Mouse (Mus musculus) forebrain, embryonic 16.5 days (tissue): ENCODE measurements around the gene Rnh1. TPM values are rescaled to one million over a fixed set of nuclear protein-coding genes. Genes with fewer than 3 reads are reported as not detected.
A peak's percentile ranks its signal among the peaks of the same experiment; 100 is the strongest.

Source experiments
- ATAC-seq: fragments of 200-750 bp; cut with Nextera tagmentation; 2 replicates; pipeline ENCODE4 v1.8.0; 2017; ENCODE audit warnings: mild to moderate bottlenecking, moderate library complexity
- H3K27ac ChIP-seq: fragments of 300-500 bp; sonication (generic); 2 replicates; pipeline ENCODE4 v1.5.1; 2014; ENCODE audit warnings: low read length, control low read depth
- H3K27me3 ChIP-seq: fragments of 300-500 bp; sonication (generic); replicated peaks from 2 replicates; pipeline ENCODE4 v1.6.1; 2014; ENCODE audit warnings: low read length; ENCODE audit not compliant: control insufficient read depth, insufficient read depth
- H3K36me3 ChIP-seq: fragments of 300-500 bp; sonication (generic); 2 replicates; pipeline ENCODE4 v1.6.1; 2014; ENCODE audit not compliant: control insufficient read depth, insufficient read depth
- H3K4me1 ChIP-seq: fragments of 300-500 bp; sonication (generic); replicated peaks from 2 replicates; pipeline ENCODE4 v1.6.1; 2014; ENCODE audit warnings: low read length; ENCODE audit not compliant: control insufficient read depth, insufficient read depth
- H3K4me2 ChIP-seq: fragments of 300-500 bp; sonication (generic); 2 replicates; pipeline ENCODE4 v1.6.1; 2014; ENCODE audit warnings: mild to moderate bottlenecking, low read length, control low read depth
- H3K4me3 ChIP-seq: fragments of 300-500 bp; sonication (generic); replicated peaks from 2 replicates; pipeline ENCODE4 v1.5.1; 2014; ENCODE audit warnings: mild to moderate bottlenecking, low read length, control low read depth
- H3K9ac ChIP-seq: fragments of 300-500 bp; sonication (generic); replicated peaks from 2 replicates; pipeline ENCODE4 v1.6.1; 2014; ENCODE audit warnings: low read depth, low read length, control low read depth
- H3K9me3 ChIP-seq: fragments of 300-500 bp; sonication (generic); 2 replicates; pipeline ENCODE4 v1.6.1; 2016; ENCODE audit warnings: low read length; ENCODE audit not compliant: control insufficient read depth
- WGBS: fragments of 180-500 bp; shearing (Covaris S2); extraction: QIAGEN DNeasy Blood & Tissue Kit; methylation state at CpG from one replicate; pipeline ENCODE4 v1.1.7; 2014; 5-methylcytosine and 5-hydroxymethylcytosine counted together
- polyA plus RNA-seq: library from polyadenylated mRNA; unstranded; fragments of >200 nt; fragmentation: Nextera tagmentation; extraction: Ambion mirVana; gene quantifications from 2 replicates; pipeline ENCODE4 v1.2.1, GENCODE M21; 2015

Rnh1 gene
- polyA plus RNA-seq, 1 experiment from 2014 or later: 41.0 TPM

DNA sequence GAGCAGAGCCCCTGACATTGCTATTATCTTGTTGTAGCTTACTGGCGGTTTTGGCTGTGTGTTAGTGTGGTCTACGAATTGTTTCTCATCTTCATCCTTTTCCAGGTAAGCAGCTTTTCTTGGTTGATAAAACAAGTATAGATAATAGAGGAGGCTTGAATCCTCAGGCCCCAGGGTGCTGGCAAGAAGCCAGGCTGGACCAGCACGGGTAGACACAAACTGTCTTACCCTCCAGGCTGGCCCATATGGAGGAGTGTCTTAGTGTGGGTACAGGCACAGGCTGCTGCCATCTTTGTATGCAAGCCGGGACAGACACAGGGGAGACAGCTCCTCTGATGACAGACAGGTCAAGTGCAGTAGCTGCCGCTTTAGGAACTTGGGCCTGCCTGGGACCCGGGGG is 25.6 kb downstream of the Rnh1 start:
- ATAC-seq: no peak

DNA sequence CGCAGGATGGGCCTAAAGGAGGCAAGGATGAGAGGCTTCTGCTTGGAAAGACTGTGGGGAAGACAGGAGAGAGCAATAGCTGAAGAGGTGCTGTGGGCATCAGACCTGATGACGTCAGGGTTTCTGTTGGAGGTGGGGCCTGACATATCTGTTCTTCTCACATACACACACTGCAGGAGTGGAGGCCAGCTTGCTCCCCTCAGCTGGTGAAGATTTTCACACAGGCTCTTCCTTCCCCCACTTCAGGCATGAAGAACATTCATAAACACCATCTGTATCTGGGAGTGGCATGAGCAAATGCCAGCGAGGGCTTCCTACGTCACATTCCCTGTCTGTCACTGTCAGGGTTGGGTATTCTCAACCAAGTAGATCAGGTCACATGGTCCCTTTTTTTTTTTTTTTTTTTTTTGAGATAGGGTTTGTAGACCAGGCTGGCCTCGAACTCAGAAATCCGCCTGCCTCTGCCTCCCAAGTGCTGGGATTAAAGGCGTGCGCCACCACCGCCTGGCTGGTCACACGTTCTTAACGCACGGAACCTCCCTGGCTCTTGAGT is 26.5 kb downstream of the Rnh1 start:
- H3K27ac ChIP-seq: no peak overlapping the region
- 90% methylated on average over 12 of the region's 12 CpGs for WGBS
- no peak for ATAC-seq

More for the DNA sequence above, 25.6 kb downstream of the Rnh1 start:
- H3K36me3 ChIP-seq: no peaks in the 10 kb centered on the region; the same call in 1 of the 2 replicates
- no peaks in the 10 kb centered on the region for H3K9me3 ChIP-seq
- H3K4me3 ChIP-seq: no peak overlapping the region
- 67% methylated on average over 6 of the region's 6 CpGs for WGBS
- no peaks in the 10 kb centered on the region for H3K4me1 ChIP-seq
- no peak overlapping the region for H3K27ac ChIP-seq
- H3K9ac ChIP-seq: no peak overlapping the region
- H3K4me2 ChIP-seq: no peak overlapping the region
- H3K27me3 ChIP-seq: no peaks in the 10 kb centered on the region

DNA sequence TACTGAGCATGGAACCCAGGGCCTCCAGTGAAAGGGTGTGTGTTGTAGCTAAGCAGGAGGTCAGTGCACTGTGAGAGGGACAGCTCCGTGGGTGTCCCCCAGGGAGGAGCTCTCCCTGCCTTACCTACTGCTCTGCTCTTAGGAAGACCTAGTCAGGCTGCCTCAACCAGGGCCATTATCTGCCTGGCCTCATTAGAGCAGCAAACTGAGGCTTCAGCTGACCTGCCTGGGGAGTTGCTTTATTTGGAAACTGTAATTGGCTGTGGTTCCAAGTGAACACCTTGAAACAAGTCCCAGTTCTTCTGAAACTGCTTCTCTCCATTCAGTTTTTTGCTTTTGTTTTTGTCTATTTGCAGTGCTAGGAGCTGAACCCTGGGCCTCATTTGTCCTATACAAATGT is 27.3 kb downstream of the Rnh1 start:
- no peak overlapping the region for H3K9ac ChIP-seq
- H3K27ac ChIP-seq: no peak overlapping the region
- H3K4me3 ChIP-seq: no peak overlapping the region
- no peak overlapping the region for H3K4me2 ChIP-seq
- no peaks in the 10 kb centered on the region; the same call in 1 of the 2 replicates for H3K36me3 ChIP-seq
- no peak for ATAC-seq
- H3K4me1 ChIP-seq: no peaks in the 10 kb centered on the region
- H3K27me3 ChIP-seq: no peaks in the 10 kb centered on the region
- WGBS: 69% methylated on average over 1 of the region's 1 CpGs
- H3K9me3 ChIP-seq: no peaks in the 10 kb centered on the region

More for the DNA sequence above, 26.5 kb downstream of the Rnh1 start:
- Histone ChIP-seq H3K9ac (no peak overlapping the region), H3K4me3 (no peak overlapping the region), H3K9me3 (no peaks in the 10 kb centered on the region), H3K27me3 (no peaks in the 10 kb centered on the region), H3K36me3 (no peaks in the 10 kb centered on the region; the same call in 1 of the 2 replicates), H3K4me2 (no peak overlapping the region), H3K4me1 (no peaks in the 10 kb centered on the region)

DNA sequence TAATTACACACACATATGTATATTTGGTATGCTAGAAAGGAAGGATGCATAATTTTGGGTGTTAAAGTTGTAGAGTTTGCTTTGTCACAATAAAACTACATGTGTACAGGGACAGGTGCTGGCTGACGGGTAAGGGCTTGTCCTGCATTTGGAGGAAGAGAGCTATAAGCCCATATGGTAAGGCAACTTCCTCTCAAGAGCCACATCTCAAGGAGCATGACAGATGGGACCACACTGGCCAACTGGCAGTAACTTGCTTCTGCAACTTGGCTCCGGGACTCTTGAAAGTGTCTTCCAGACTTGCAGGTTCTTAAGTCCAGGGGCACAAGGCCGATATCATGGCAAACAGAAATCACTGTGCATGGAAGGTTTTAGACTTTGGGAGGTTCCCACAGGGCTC is 28.0 kb downstream of the Rnh1 start:
- H3K27me3 ChIP-seq: no peaks in the 10 kb centered on the region
- WGBS: 82% methylated on average over 3 of the region's 3 CpGs
- H3K27ac ChIP-seq: no peak overlapping the region
- no peaks in the 10 kb centered on the region for H3K9me3 ChIP-seq
- no peaks in the 10 kb centered on the region for H3K4me1 ChIP-seq
- H3K36me3 ChIP-seq: no peaks in the 10 kb centered on the region; the same call in 1 of the 2 replicates
- H3K9ac ChIP-seq: no peak overlapping the region
- no peak overlapping the region for H3K4me3 ChIP-seq
- no peak overlapping the region for H3K4me2 ChIP-seq
- ATAC-seq: no peak

DNA sequence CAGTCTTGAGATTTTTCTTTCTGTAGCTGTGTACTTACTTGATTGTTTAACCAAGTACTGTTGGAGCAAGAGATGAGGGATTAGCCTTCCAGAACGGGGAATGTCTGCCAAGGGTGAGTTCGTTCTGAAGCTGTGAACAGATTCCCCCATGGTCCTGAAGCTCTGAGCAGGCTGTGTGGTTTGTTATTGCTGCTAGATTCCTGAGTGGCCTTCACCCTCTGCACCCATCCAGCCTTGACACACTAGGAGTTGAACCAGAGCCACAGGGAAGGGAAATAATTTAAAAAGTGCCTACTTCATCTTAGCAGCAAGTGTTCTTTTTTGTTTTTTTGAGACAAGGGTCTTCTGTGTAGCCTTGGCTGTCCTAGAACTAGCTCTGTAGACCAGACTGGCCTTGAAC is 28.8 kb downstream of the Rnh1 start:
- H3K36me3 ChIP-seq: no peaks in the 10 kb centered on the region; the same call in 1 of the 2 replicates
- no peak overlapping the region for H3K27ac ChIP-seq
- WGBS: 72% methylated on average over 2 of the region's 2 CpGs
- H3K4me1 ChIP-seq: no peaks in the 10 kb centered on the region
- no peak overlapping the region for H3K9ac ChIP-seq
- H3K27me3 ChIP-seq: no peaks in the 10 kb centered on the region
- H3K9me3 ChIP-seq: no peaks in the 10 kb centered on the region
- no peak overlapping the region for H3K4me3 ChIP-seq
- H3K4me2 ChIP-seq: no peak overlapping the region
- ATAC-seq: no peak

DNA sequence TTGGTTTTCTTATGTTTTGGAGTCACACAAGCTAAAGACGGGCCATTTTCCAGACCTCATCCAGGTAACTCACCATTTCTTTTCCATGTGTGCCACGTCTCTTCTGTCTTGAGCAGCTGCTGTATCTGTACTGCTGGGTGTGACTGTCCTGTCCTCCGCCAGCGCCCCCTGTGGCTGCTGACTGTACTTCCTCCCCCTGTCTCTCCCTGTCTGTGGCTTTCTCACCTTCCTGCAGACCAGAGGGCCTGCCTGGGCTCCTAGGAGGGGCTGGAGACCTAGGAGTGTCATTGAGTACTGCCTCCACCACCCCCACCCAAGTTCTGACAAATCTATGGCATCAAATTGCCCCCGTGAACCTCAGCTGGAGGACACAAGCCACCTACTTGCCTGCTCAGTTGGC is 29.5 kb downstream of the Rnh1 start:
- Histone ChIP-seq H3K27ac (no peak overlapping the region), H3K4me3 (no peak overlapping the region), H3K4me1 (no peaks in the 10 kb centered on the region), H3K9ac (no peak overlapping the region), H3K9me3 (no peaks in the 10 kb centered on the region), H3K4me2 (no peak overlapping the region), H3K36me3 (no peaks in the 10 kb centered on the region), H3K27me3 (no peaks in the 10 kb centered on the region)
- ATAC-seq: no peak
- WGBS: 49% methylated on average over 5 of the region's 5 CpGs

DNA sequence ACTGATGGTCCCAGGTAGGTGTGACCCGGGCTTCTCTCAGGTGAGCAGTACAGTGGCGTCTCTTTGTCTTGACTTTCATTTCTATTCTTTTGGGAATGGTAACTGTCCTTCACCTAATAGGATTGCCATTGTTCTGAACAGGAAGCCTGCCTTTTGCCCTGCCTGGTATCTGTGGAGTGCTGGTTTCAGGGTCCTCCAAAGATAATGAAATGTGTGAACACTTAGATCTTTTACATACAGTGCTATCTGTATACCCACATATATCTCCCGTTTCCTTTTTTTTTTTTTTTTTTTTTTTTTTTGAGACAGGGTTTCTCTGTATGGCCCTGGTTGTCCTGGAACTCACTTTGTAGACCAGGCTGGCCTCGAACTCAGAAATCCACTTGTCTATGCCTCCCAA is 31.3 kb downstream of the Rnh1 start:
- Histone ChIP-seq H3K9me3 (no peaks in the 10 kb centered on the region), H3K9ac (no peak overlapping the region), H3K27me3 (no peaks in the 10 kb centered on the region), H3K4me1 (no peaks in the 10 kb centered on the region), H3K4me3 (no peak overlapping the region), H3K4me2 (no peak overlapping the region), H3K27ac (no peak overlapping the region), H3K36me3 (peaks cover 10% of the 10 kb centered on the region)
- ATAC-seq: no peak
- WGBS: 97% methylated on average over 4 of the region's 4 CpGs

DNA sequence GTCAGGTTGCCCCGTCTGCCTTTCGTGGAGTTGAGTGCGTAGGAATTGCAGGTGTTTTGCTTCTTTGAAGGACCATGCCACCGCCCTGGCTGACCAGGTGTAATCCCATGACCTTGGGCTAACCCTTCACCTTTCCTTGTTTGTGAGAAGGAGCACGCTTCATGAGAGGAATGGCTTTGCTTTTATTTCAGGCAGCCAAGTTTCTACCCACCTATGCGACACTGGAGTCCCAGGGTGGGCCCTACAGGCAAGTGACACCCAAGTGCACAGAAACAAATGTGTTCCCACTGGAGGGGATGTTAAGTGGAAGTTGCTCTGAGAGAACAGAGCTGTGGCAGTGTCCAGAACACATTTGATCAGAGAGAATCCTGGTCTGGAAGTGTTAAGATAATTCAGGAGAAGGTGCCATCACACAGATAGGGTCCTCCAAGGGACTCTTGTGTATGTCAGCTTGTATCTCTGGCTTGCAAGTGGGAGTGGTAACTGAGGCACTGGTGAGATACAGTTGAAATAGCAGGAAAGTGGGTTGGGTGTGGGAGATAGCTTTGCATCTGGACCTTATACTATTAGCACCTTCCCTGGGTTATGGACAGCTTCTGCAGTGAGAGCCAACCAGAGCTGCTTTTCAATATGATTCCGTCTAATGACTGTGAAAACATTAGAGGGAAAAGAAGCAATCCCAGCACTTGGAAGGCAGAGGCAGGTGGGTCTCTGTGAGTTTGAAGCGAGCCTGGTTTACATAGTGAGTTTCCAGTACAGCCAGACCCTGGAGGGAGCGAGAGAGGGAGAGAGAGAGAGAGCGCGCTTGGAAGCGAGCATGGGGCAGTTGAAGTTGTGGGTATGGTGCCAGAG is 40.5 kb downstream of the Rnh1 start:
- no peak overlapping the region for H3K27ac ChIP-seq
- H3K36me3 ChIP-seq: peaks cover 7% of the 10 kb centered on the region
- H3K4me1 ChIP-seq: peaks cover 18% of the 10 kb centered on the region
- H3K9me3 ChIP-seq: no peaks in the 10 kb centered on the region
- peak overlapping the region; percentile 92 for H3K4me3 ChIP-seq
- peak overlapping the region; percentile 91 for H3K9ac ChIP-seq
- no peak for ATAC-seq
- 61% methylated on average over 12 of the region's 12 CpGs for WGBS
- no peaks in the 10 kb centered on the region for H3K27me3 ChIP-seq
- peak overlapping the region; percentile 88 for H3K4me2 ChIP-seq

DNA sequence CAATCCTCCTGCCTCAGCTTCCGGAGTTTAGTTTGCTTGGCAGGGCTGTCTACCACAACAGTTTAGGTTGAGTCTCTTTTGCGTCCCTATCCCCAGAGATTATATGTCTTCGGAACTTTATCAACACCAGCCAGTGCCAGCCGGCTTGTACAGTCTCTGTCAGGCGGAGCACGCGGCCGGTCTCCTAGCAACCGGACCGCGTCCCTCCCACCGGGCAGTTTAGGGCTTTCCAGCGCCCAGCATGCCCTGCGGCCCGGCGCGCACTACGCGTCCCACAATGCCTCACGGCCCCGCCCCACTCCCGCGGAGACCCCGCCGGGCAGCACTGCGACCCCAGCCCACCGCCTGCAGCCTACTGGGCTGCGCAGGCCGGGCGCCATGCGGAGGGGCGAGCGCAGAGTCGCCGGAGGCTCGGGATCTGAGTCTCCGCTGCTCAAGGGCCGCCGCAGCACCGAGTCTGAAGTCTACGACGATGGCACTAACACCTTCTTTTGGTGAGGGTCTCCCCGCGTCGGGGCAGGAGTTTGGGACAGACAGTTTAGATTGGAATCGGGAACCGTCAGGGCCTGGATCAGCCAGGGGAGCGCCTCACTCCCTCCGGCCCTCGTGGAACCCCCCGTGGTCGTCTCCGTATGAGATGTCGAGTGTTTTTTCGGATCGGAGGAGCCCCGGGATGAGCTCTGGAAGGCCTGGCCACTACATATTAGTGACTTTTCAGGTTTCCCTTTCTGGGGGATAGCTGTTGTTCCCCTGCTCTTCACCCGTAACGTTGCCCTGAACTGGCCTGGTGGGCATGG is 41.4 kb downstream of the Rnh1 start:
- Histone ChIP-seq H3K4me1 (peaks cover 18% of the 10 kb centered on the region), H3K36me3 (no peaks in the 10 kb centered on the region), H3K9me3 (no peaks in the 10 kb centered on the region), H3K4me2 (peak overlapping the region; percentile 88), H3K27ac (peak overlapping the region; percentile 26; the same call in 1 of the 2 replicates), H3K9ac (peak overlapping the region; percentile 91), H3K27me3 (no peaks in the 10 kb centered on the region), H3K4me3 (peak overlapping the region; percentile 92)
- ATAC-seq: peak; percentile 100
- WGBS: under 1% methylated on average over 59 of the region's 59 CpGs
